Mouse (Mus musculus): Measurements from ENCODE around the gene Lin7b. TPM values are rescaled to one million over a fixed set of nuclear protein-coding genes. Genes with fewer than 3 reads are reported as not detected.
A peak's percentile ranks its signal among the peaks of the same experiment; 100 is the strongest.
"Not testable (repeated sequence)": the region's sequence is repeated elsewhere in the genome, so short reads cannot be mapped to it uniquely, and the experiment has no call there.

Gene Lin7b
- total RNA-seq, 2 experiments from 2014 or later: 0.97 to 1.1 TPM

GRCm38 (mm10) chr7:45396337-45396775 is 26.0 kb upstream of the Lin7b start:
- intact Hi-C loops (cut with DNase I): loop anchor here (2.0 kb wide), 1 partner anchor 90 kb away; no protein-coding TSS in a partner anchor
- not testable (repeated sequence) for DNase-seq

- intact Hi-C loops (cut with DNase I): loop anchor here (2.0 kb wide), 2 partner anchors 89 to 95 kb away; no protein-coding TSS in a partner anchor
- peak; percentile 100 for DNase-seq
These were observed 25.4 kb upstream of the Lin7b start, which contains the start of gene Snrnp70 for GRCm38 (mm10) chr7:45395578-45396336. TSS of gene Snrnp70 (minus strand) at chr7:45395742.

DNA sequence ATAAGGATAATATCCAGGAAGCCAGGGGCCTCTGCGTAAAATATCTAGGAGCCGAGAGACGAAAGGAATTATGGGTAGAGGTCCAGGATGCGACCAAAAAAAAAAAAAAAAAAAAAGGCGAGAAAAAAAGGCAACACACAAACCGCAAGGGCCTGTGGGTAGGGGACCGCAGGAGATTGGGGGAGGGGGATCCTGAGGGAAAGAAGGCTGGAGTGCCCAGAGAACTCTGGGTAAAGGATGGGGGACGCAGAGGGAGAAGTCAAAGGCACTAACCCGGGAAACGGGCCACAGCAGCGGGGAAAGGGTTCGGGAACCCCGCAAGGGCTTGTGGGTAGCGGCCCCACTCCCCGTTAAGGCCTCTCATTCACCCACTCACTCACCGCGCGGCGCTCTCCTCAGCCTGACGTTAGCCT is 24.8 kb upstream of the Lin7b start:
- no peak for DNase-seq
- intact Hi-C loops (cut with DNase I): loop anchor here (2.0 kb wide), 1 partner anchor 94 kb away; no protein-coding TSS in a partner anchor

GRCm38 (mm10) chr7:45386077-45386476 is 15.7 kb upstream of the Lin7b start:
- no peak for DNase-seq
- intact Hi-C loops (cut with DNase I): no loop called here

DNA sequence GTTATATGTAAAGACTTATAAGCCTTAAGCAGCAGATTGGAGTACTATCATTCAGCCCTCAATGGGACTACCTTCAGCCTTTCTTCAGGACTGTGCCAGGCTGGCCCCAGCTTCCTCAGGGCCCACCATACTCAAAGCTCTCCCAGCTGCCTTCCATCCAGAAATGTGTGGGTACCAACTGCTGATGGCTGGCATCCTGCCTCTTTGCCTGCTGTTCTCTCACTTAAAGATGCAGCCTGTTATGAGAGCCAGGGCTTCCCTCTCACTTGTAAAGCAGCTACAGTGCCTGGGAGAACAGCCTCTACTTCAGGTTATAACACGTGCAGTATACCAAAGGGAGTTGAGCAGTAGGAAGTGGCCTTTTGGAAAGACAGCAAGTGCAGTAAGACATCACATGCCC is 5.7 kb upstream of the Lin7b start:
- no peak for DNase-seq
- intact Hi-C loops (cut with DNase I): no loop called here

DNA sequence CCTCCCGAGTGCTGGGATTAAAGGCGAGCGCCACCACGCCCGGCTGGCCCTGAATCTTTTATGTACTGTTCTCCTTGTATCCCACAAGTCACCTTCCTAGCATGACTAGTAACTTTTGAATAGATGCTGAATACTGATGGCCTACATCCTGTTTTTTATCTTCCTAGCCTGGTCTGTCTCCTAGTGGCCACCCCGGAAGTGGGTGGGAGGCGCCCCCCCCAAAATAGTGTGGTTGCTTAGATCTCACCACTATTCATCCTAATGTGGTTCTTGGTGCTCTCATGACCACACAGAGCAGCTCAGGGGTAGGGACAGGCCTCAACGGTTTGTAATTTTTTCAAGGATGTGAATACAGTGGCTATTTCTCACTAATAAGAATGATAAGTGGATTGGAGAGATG is 4.2 kb upstream of the Lin7b start:
- DNase-seq: no peak
- intact Hi-C loops (cut with DNase I): no loop called here

GRCm38 (mm10) chr7:45372371-45372770 is 2.0 kb upstream of the Lin7b start:
- intact Hi-C loops (cut with DNase I): no loop called here
- DNase-seq: no peak

GRCm38 (mm10) chr7:45369836-45370474 is 428 bp downstream of the Lin7b start:
- no peak for DNase-seq
- intact Hi-C loops (cut with DNase I): no loop called here

DNA sequence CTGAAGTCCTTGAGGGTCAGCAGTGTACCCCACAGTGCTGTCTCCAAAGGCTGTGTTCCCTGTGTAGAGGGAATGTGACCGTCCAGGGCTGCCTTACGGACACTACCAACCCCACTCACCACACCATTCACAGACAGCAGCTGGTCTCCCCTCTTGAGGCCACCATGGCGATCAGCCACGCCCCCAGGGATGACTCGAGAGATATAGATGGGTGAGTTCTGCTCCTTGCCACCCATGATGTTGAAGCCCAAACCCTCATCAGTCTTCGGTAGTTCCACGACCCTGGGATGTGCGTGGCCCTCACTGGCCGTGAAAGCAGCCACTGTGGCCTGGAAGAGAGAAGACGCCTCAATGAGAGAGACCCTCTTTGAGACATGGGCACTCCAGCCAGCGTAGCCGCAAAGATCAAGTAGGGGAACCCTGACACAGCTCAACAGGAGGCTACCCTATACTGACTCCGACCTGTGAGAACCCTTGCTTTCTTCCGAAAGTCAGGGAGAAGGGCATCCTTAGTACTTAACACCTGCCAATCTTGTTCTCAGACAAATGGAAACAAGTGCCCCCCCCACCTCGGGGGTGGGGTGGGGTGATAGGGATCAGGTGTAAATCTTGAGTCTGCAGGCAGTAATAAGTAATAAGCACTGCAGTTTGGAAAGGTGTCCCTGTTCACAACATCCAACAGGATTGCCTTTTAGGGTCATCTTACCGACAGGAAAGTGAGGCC is 1.2 kb downstream of the Lin7b start:
- intact Hi-C loops (cut with DNase I): no loop called here
- no peak for DNase-seq

DNA sequence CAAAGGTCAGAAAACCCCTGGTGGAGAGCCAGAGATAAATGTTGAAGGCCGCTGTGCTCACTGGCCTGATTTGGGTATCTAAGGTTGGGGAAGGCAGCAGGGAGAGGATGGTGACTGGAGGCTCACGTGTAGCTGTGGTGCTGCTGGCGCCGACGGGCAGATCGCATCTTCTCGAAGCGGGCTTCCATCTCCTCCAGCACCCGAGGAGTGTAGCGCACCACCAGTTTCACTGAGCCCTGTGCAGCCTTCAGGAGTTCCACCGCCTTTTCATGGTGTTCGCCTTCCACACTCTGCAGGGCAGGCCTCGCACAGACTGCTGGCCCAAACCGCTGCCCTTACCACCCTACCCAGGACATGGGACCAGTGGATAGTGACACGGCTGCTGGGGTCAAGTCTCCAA is 2.2 kb downstream of the Lin7b start:
- intact Hi-C loops (cut with DNase I): no loop called here
- DNase-seq: no peak

GRCm38 (mm10) chr7:45367020-45367880 is 3.1 kb downstream of the Lin7b start:
- intact Hi-C loops (cut with DNase I): no loop called here
- peak; percentile 98 for DNase-seq

- intact Hi-C loops (cut with DNase I): no loop called here
- DNase-seq: no peak
These were observed 3.7 kb downstream of the Lin7b start, which contains the start of gene Ppfia3 for GRCm38 (mm10) chr7:45366652-45367019. TSS of gene Ppfia3 (minus strand) at chr7:45367019.

GRCm38 (mm10) chr7:45365742-45366651 is 4.4 kb downstream of the Lin7b start:
- intact Hi-C loops (cut with DNase I): no loop called here
- peak; percentile 68 to 78 for DNase-seq

DNA sequence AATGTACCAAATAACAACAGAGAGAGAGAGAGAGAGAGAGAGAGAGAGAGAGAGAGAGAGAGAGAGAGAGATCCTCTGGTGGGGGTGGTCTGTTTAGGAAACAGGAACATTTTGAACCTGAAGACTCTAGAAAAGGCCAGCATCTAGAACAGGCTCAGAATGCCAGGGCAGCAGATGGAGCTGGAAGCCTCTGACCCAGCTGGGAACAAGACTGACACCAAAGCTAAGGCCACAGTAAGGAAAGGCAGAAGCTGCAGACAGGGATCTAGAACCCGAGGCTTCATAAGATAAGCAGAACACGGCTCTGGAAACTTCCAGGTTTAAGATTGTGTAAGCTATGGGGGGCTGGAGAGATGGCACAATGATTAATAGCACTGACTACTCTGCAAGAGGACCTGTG is 6.4 kb downstream of the Lin7b start:
- intact Hi-C loops (cut with DNase I): no loop called here

DNA sequence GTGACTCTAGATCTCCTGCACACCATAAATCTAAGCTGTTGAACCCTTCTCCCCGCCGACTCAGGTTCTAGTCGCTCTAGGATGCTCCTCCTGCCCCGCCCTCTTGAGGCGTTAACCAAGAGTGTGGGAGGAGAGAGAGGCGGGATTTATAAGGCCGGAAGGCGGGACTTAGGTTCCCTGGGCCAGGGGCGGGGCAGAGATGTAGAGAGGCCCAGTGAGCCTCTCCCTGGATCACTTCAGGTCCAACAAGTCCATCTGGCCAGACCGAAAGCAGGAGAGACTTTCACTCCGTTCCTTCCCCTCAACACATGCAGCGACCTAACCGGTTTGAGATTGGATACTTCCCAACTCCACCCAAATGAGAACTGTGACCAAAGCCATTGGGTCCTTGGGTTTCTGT is 7.6 kb downstream of the Lin7b start:
- DNase-seq: no peak
- intact Hi-C loops (cut with DNase I): no loop called here

More for the DNA sequence above, 6.4 kb downstream of the Lin7b start:
- no peak for DNase-seq

GRCm38 (mm10) chr7:45361243-45361804 is 9.1 kb downstream of the Lin7b start:
- intact Hi-C loops (cut with DNase I): no loop called here
- DNase-seq: peak; percentile 61 to 63

- intact Hi-C loops (cut with DNase I): no loop called here
- no peak for DNase-seq
These were observed 9.8 kb downstream of the Lin7b start for GRCm38 (mm10) chr7:45360404-45361125.

- intact Hi-C loops (cut with DNase I); DNase-seq: not testable (repeated sequence)
These were observed 11.3 kb downstream of the Lin7b start for GRCm38 (mm10) chr7:45359081-45359480.

Data from heart, postnatal 10 days (tissue).